Mouse (Mus musculus): ENCODE data around the gene 2310011J03Rik. TPM values are rescaled to one million over a fixed set of nuclear protein-coding genes. Genes with fewer than 3 reads are reported as not detected.

The 2310011J03Rik gene
- total and polyA plus RNA-seq, 2 experiments, result 10.4 to 25.4 TPM

DNA sequence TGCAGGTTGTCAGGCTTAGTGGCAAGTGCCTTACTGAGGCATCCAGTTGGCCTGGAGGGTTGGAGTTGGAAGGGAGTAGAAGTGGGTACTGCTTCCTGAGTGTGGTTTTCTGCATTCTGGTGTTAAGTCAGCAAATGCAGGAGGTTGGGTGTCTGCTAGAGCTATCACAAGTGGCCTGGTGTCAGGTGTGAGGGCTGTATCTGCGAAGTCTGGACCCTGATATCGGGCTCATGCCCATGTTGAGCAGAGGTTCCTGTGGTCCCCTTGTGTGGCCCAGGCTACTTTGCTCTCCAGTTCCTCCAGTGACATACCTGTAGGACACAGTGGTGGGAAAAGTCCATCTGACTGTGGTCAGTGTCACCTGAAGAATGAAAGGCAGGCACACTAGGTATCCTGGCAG, 50.2 kb downstream of the 2310011J03Rik start:
- Histone ChIP-seq H3K79me2 (ENCODE audit: control insufficient read depth, insufficient read depth, low read length) (peaks cover 46% of the 10 kb centered on the region), H3K36me3 (ENCODE audit: control insufficient read depth, insufficient read depth, low read length) (peaks cover 3% of the 10 kb centered on the region; the same call in 1 of the 2 replicates), H3K27me3 (ENCODE audit: control insufficient read depth, insufficient read depth, low read length) (no peaks in the 10 kb centered on the region), H3K27ac (replicated peaks; ENCODE audit: insufficient read depth, low read depth, low read length) (peak overlapping the region; percentile 94), H3K9ac (ENCODE audit: low read depth, low read length) (peak overlapping the region; percentile 70), H3K4me1 (ENCODE audit: control insufficient read depth, insufficient read depth, low read length) (peaks cover 54% of the 10 kb centered on the region), H3K4me3 (ENCODE audit: insufficient read depth, low read depth, low read length) (no peak overlapping the region)
- peak; percentile 67 for DNase-seq (ENCODE audit: extremely low read depth, low read depth, low spot score)
- 80% methylated on average over 2 of the region's 2 CpGs for WGBS
- TF ChIP-seq CTCF (IDR thresholded peaks at IDR 0.05; ENCODE audit: low read depth, low read length) (no peak), POLR2A (IDR thresholded peaks at IDR 0.05; ENCODE audit: extremely low read depth, insufficient read depth, low read length) (no peak)

Other genes with a start within 250 kb of the 2310011J03Rik start
- gene Sbno2, start 215.0 kb downstream of the 2310011J03Rik start, total RNA-seq (2014; rRNA removed), result 8.9 and 11.8 TPM in 2 replicates
- gene Sbno2, start 215.0 kb downstream of the 2310011J03Rik start, polyA plus RNA-seq (2012; rRNA removed), result 19.2 and 25.9 TPM in 2 replicates
- 71.5 and 75.0 TPM in 2 replicates for gene Stk11, start 204.7 kb downstream of the 2310011J03Rik start, total RNA-seq (2014; rRNA removed)
- 96.8 and 110 TPM in 2 replicates for gene Stk11, start 204.7 kb downstream of the 2310011J03Rik start, polyA plus RNA-seq (2012; rRNA removed)
- 144 and 218 TPM in 2 replicates for gene Atp5d, start 181.9 kb downstream of the 2310011J03Rik start, total RNA-seq (2014; rRNA removed)
- gene Atp5d, start 181.9 kb downstream of the 2310011J03Rik start, polyA plus RNA-seq (2012; rRNA removed), result 1,387 and 1,558 TPM in 2 replicates
- gene Cbarp, start 179.7 kb downstream of the 2310011J03Rik start, total RNA-seq (2014; rRNA removed), result 0.47 and 0.55 TPM in 2 replicates
- 1.2 TPM in 2 replicates for gene Cbarp, start 179.7 kb downstream of the 2310011J03Rik start, polyA plus RNA-seq (2012; rRNA removed)
- gene Midn, start 172.3 kb downstream of the 2310011J03Rik start, total RNA-seq (2014; rRNA removed), result 6.9 and 11.6 TPM in 2 replicates
- 27.4 and 38.8 TPM in 2 replicates for gene Midn, start 172.3 kb downstream of the 2310011J03Rik start, polyA plus RNA-seq (2012; rRNA removed)
- gene Cirbp, start 154.6 kb downstream of the 2310011J03Rik start, total RNA-seq (2014; rRNA removed), result 19.5 and 25.9 TPM in 2 replicates
- gene Cirbp, start 154.6 kb downstream of the 2310011J03Rik start, polyA plus RNA-seq (2012; rRNA removed), result 31.8 and 37.0 TPM in 2 replicates
- gene 1600002K03Rik, start 147.6 kb downstream of the 2310011J03Rik start, total RNA-seq (2014; rRNA removed), result 5.1 and 7.7 TPM in 2 replicates
- 10.0 and 10.4 TPM in 2 replicates for gene 1600002K03Rik, start 147.6 kb downstream of the 2310011J03Rik start, polyA plus RNA-seq (2012; rRNA removed)
- under 0.01 and 0.07 TPM in 2 replicates for gene Efna2, start 141.1 kb downstream of the 2310011J03Rik start, total RNA-seq (2014; rRNA removed)
- 0.26 TPM in 2 replicates for gene Efna2, start 141.1 kb downstream of the 2310011J03Rik start, polyA plus RNA-seq (2012; rRNA removed)
- gene Mum1, start 94.1 kb downstream of the 2310011J03Rik start, total RNA-seq (2014; rRNA removed), result 7.1 and 8.7 TPM in 2 replicates
- 8.4 and 10.1 TPM in 2 replicates for gene Mum1, start 94.1 kb downstream of the 2310011J03Rik start, polyA plus RNA-seq (2012; rRNA removed)
- 165 and 186 TPM in 2 replicates for gene Ndufs7, start 71.4 kb downstream of the 2310011J03Rik start, total RNA-seq (2014; rRNA removed)
- 551 and 560 TPM in 2 replicates for gene Ndufs7, start 71.4 kb downstream of the 2310011J03Rik start, polyA plus RNA-seq (2012; rRNA removed)
- 241 and 277 TPM in 2 replicates for gene Gamt, start 59.5 kb downstream of the 2310011J03Rik start, total RNA-seq (2014; rRNA removed)
- 670 and 715 TPM in 2 replicates for gene Gamt, start 59.5 kb downstream of the 2310011J03Rik start, polyA plus RNA-seq (2012; rRNA removed)
- 38.0 and 39.9 TPM in 2 replicates for gene Dazap1, start 59.1 kb downstream of the 2310011J03Rik start, total RNA-seq (2014; rRNA removed)
- gene Dazap1, start 59.1 kb downstream of the 2310011J03Rik start, polyA plus RNA-seq (2012; rRNA removed), result 39.9 and 43.5 TPM in 2 replicates
- 510 and 571 TPM in 2 replicates for gene Rps15, start 28.1 kb downstream of the 2310011J03Rik start, total RNA-seq (2014; rRNA removed)
- gene Rps15, start 28.1 kb downstream of the 2310011J03Rik start, polyA plus RNA-seq (2012; rRNA removed), result 686 and 1,012 TPM in 2 replicates
- gene Apc2, start 24.6 kb downstream of the 2310011J03Rik start, total RNA-seq (2014; rRNA removed), result 0.09 and 0.20 TPM in 2 replicates
- gene Apc2, start 24.6 kb downstream of the 2310011J03Rik start, polyA plus RNA-seq (2012; rRNA removed), result 0.19 and 0.20 TPM in 2 replicates
- gene Pcsk4, start 9.0 kb upstream of the 2310011J03Rik start, total RNA-seq (2014; rRNA removed), result 8.8 and 12.5 TPM in 2 replicates
- gene Pcsk4, start 9.0 kb upstream of the 2310011J03Rik start, polyA plus RNA-seq (2012; rRNA removed), result 19.2 and 21.8 TPM in 2 replicates
- gene Reep6, start 9.4 kb upstream of the 2310011J03Rik start, total RNA-seq (2014; rRNA removed), result 112 and 185 TPM in 2 replicates
- gene Reep6, start 9.4 kb upstream of the 2310011J03Rik start, polyA plus RNA-seq (2012; rRNA removed), result 384 and 617 TPM in 2 replicates
- gene Adamtsl5, start 27.9 kb upstream of the 2310011J03Rik start, total RNA-seq (2014; rRNA removed), result 0.28 and 0.40 TPM in 2 replicates
- 1.4 and 1.6 TPM in 2 replicates for gene Adamtsl5, start 27.9 kb upstream of the 2310011J03Rik start, polyA plus RNA-seq (2012; rRNA removed)
- gene Plk5, start 35.9 kb upstream of the 2310011J03Rik start, total RNA-seq (2014; rRNA removed), result 0.60 and 1.4 TPM in 2 replicates
- gene Plk5, start 35.9 kb upstream of the 2310011J03Rik start, polyA plus RNA-seq (2012; rRNA removed), result 3.5 and 6.6 TPM in 2 replicates
- gene Mex3d, start 67.1 kb upstream of the 2310011J03Rik start, total RNA-seq (2014; rRNA removed), result 1.0 and 2.6 TPM in 2 replicates
- gene Mex3d, start 67.1 kb upstream of the 2310011J03Rik start, polyA plus RNA-seq (2012; rRNA removed), result 2.1 and 2.4 TPM in 2 replicates
- gene Mbd3, start 79.0 kb upstream of the 2310011J03Rik start, total RNA-seq (2014; rRNA removed), result 21.1 and 32.8 TPM in 2 replicates
- gene Mbd3, start 79.0 kb upstream of the 2310011J03Rik start, polyA plus RNA-seq (2012; rRNA removed), result 73.5 and 76.7 TPM in 2 replicates
- gene Uqcr11, start 86.3 kb upstream of the 2310011J03Rik start, total RNA-seq (2014; rRNA removed), result 1,362 and 1,401 TPM in 2 replicates
- 2,210 and 2,521 TPM in 2 replicates for gene Uqcr11, start 86.3 kb upstream of the 2310011J03Rik start, polyA plus RNA-seq (2012; rRNA removed)
- 6.4 and 9.9 TPM in 2 replicates for gene Tcf3, start 113.1 kb upstream of the 2310011J03Rik start, total RNA-seq (2014; rRNA removed)
- gene Tcf3, start 113.1 kb upstream of the 2310011J03Rik start, polyA plus RNA-seq (2012; rRNA removed), result 19.6 and 20.2 TPM in 2 replicates
- not detected in 2 replicates for gene Onecut3, start 174.3 kb upstream of the 2310011J03Rik start, total RNA-seq (2014; rRNA removed)
- not detected in 2 replicates for gene Onecut3, start 174.3 kb upstream of the 2310011J03Rik start, polyA plus RNA-seq (2012; rRNA removed)
- gene Atp8b3, start 218.6 kb upstream of the 2310011J03Rik start, total RNA-seq (2014; rRNA removed), result not detected in 2 replicates
- gene Atp8b3, start 218.6 kb upstream of the 2310011J03Rik start, polyA plus RNA-seq (2012; rRNA removed), result 0.04 TPM in 1 of 2 replicates, not detected in the other
- 4.4 and 5.5 TPM in 2 replicates for gene Rexo1, start 241.0 kb upstream of the 2310011J03Rik start, total RNA-seq (2014; rRNA removed)
- 28.1 and 36.8 TPM in 2 replicates for gene Rexo1, start 241.0 kb upstream of the 2310011J03Rik start, polyA plus RNA-seq (2012; rRNA removed)

Data from liver, adult 2 months (tissue).